Mouse (Mus musculus): Measurements from ENCODE around the gene Bcl2l1.

Gene Bcl2l1

GRCm38 (mm10) chr2:152808178-152808577 lies 23.4 kb downstream of the Bcl2l1 start:
- in situ Hi-C loops (cut with MboI; ENCODE audit: unreplicated experiment in 2 of 2), result loop anchor here in 1 of 2 experiments (25.0 kb wide), 1 partner anchor 821 kb away; the partner anchor contains the start of genes Fam110a and Slc52a3

- in situ Hi-C loops (cut with MboI; ENCODE audit: unreplicated experiment in 2 of 2), result loop anchor here in 1 of 2 experiments (25.0 kb wide), 1 partner anchor 819 kb away; the partner anchor contains the start of genes Fam110a and Slc52a3
These were observed 25.5 kb downstream of the Bcl2l1 start for GRCm38 (mm10) chr2:152806037-152806436.

DNA sequence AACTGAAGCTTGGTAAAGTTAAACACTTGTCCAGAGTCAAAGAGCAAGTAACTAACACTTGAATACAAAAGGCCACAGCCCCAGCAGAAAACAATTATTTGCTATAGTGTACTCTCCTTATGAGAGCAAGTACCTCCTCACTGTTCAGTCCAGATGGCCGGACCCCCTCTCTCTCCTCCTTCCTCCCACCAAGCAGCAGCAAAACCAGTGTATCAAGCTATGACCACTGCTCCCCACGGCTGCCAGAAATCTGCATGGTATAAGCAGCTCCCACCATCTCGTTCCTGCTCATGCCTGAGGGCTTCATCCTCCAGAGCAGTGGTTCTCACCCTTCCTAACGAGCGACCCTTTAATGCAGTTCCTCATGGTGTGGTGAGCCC lies 26.4 kb downstream of the Bcl2l1 start:
- in situ Hi-C loops (cut with MboI; ENCODE audit: unreplicated experiment in 2 of 2), result loop anchor here in 1 of 2 experiments (25.0 kb wide), 1 partner anchor 818 kb away; the partner anchor contains the start of genes Fam110a and Slc52a3

DNA sequence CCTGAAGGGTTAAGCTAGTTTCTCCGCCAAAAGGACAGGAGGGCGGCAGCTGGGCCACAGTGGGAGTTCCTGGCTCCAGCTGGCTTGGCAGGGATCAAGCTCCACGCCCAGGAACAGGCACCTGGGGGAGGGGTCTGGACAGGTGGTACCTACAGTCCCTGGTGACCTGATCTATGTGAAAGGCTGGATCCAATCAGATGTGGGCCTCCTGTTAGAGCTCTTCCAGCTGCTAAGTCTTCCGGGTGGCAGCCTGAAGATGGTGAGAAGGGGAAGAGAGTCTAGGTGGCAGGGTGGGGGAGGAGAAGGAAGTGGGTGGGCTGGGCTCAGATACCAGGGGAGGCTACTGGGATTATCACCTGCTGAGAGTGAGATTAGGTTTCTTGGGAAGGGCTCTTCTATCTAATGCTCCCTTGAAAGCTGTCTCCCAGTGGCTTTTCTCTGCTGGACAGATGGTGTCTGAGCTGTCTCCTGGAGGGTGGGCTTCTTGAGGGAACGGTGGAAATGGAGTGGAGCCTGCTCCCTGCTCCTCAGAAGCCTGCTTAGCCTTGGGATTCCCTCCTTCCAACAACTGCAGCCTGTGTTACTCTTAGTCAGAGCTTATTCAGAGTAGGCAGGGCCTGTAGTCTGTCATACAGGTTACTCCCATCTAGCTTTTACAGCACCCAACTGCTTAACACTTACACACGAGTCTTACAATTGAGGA lies 27.0 kb downstream of the Bcl2l1 start:
- in situ Hi-C loops (cut with MboI; ENCODE audit: unreplicated experiment in 2 of 2), result loop anchor here in 1 of 2 experiments (25.0 kb wide), 1 partner anchor 817 kb away; the partner anchor contains the start of genes Fam110a and Slc52a3

DNA sequence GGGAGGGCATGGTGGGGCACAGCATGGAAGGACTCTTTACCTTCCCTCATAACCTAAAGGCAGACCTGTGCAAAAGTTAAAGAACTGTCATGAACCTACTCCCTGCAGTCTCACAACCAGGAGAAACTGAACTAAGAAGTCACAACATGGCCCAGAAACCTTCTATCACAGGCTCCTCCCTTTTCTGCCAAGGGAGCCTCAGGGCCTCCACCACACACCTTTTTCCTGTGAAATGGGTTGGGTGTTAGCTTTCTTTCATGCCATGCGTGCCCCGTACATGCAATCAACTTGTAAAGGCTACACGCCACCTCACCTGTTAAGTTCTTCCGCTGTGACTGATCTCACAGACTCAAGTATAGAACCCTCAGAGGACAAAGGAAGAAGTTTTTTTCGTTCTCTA lies 28.4 kb downstream of the Bcl2l1 start:
- in situ Hi-C loops (cut with MboI; ENCODE audit: unreplicated experiment in 2 of 2), result loop anchor here in 1 of 2 experiments (25.0 kb wide), 1 partner anchor 816 kb away; the partner anchor contains the start of genes Fam110a and Slc52a3

DNA sequence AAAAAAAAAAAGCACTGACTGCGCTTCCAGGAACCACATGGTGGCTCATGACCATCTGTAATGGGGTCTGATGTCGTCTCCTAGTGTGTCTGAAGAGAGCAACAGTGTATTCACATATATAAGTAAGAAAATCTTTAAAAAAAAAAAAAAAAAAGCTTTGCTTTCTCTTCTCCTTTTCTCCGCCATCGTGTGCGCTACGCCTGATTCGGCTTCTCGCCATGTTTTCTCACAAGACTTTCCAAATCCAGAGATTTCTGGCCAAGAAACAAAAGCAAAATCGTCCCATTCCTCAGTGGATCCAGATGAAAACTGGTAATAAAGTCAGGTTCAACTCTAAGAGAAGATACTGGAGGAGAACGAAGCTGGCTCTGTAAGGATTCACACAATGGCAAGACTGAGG lies 29.2 kb downstream of the Bcl2l1 start:
- in situ Hi-C loops (cut with MboI; ENCODE audit: unreplicated experiment in 2 of 2), result loop anchor here in 1 of 2 experiments (25.0 kb wide), 1 partner anchor 815 kb away; the partner anchor contains the start of genes Fam110a and Slc52a3

DNA sequence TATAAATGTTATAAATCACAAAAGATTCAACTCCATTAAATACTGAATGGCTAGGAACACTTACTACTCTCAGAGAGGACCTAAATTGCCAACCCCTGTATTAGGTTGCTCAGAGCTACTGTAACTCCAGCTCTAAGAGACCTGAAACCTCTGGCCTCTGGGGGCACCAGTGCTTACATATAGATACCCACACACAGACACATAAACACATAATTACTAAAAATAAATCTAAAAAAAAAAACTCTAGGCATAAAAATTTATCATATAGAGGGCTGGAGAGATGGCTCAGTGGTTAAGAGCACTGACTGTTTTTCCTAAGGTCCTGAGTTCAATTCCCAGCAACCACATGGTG lies 30.8 kb downstream of the Bcl2l1 start:
- in situ Hi-C loops (cut with MboI; ENCODE audit: unreplicated experiment in 2 of 2), result loop anchor here in 1 of 2 experiments (25.0 kb wide), 1 partner anchor 813 kb away; the partner anchor contains the start of genes Fam110a and Slc52a3

DNA sequence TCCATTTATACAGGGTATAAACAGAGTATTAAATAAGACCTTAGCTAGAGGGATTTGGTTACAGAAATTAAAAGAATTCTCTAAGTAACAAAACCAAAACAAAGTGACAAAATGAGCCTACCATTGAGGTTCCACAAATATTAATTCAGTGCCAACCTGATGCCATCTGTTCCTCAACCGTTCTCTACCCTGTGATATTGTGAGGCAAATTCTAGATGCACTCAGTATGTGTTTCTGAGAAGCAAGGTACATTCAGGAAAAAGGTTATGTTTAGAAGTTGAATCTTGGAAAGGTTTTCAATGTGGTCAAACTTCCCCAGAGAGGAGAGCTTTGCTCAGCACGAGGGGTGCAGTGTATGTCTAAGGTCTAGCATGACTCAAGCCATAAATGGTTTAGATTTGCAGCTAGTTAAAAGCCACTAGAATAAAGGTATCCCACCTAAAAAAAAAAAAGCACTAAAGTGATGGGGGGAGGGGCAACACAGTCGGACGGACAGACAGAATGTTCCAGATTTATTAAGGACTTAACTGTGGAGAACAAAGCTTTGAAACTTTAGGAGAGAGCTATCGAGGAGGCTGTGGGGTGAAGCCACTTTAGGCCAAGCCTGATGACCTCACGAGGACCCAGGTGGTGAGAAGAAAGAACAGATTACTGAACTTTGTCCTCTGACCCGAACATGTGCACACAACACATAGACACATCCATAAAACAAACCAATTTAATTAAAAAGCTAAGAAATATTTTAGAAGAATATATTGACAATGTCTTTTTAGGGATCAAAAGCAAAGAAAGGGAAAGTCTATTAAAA lies 31.4 kb downstream of the Bcl2l1 start:
- in situ Hi-C loops (cut with MboI; ENCODE audit: unreplicated experiment in 2 of 2), result loop anchor here in 1 of 2 experiments (25.0 kb wide), 1 partner anchor 813 kb away; the partner anchor contains the start of genes Fam110a and Slc52a3

GRCm38 (mm10) chr2:152797589-152797988 lies 33.9 kb downstream of the Bcl2l1 start:
- in situ Hi-C loops (cut with MboI; ENCODE audit: unreplicated experiment in 2 of 2), result no loop called here

DNA sequence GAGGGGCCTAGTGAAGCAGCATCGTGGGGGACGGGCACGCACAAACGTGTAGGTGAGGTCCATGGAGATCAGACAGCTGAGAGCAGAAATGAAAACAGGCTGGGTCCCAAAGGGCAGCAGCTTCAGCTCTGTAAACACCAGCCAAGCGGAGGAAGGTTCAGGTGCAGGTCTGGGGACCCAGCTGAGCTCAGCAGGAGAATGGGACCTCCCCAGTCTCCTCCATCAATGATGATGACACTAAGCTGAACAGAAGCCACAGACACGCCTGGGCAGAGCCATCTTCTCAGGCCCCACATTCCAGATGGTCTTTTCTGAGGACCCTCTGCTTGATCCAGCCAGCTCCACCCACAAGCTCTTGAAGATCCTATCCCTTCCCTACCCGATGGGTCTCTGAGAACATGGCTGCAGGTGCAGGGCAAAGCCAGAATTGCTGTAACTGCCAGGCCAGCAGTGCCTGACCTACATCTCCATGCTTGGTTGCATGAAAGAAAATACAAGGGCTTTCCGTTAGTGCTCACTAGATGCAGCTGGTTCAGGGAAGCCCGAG lies 37.2 kb downstream of the Bcl2l1 start:
- in situ Hi-C loops (cut with MboI; ENCODE audit: unreplicated experiment in 2 of 2), result loop anchor here in 1 of 2 experiments (5.0 kb wide), 1 partner anchor 33 kb away; no protein-coding TSS in a partner anchor

- in situ Hi-C loops (cut with MboI; ENCODE audit: unreplicated experiment in 2 of 2), result loop anchor here in 1 of 2 experiments (5.0 kb wide), 1 partner anchor 34 kb away; no protein-coding TSS in a partner anchor
These were observed 38.1 kb downstream of the Bcl2l1 start for GRCm38 (mm10) chr2:152793381-152793780.

- in situ Hi-C loops (cut with MboI; ENCODE audit: unreplicated experiment in 2 of 2), result loop anchor here in 1 of 2 experiments (5.0 kb wide), 1 partner anchor 35 kb away; no protein-coding TSS in a partner anchor
These were observed 39.1 kb downstream of the Bcl2l1 start for GRCm38 (mm10) chr2:152792461-152792860.

GRCm38 (mm10) chr2:152789591-152789999 lies 41.9 kb downstream of the Bcl2l1 start:
- in situ Hi-C loops (cut with MboI; ENCODE audit: unreplicated experiment in 2 of 2), result no loop called here

GRCm38 (mm10) chr2:152788892-152789421 lies 42.6 kb downstream of the Bcl2l1 start:
- in situ Hi-C loops (cut with MboI; ENCODE audit: unreplicated experiment in 2 of 2), result no loop called here

- in situ Hi-C loops (cut with MboI; ENCODE audit: unreplicated experiment in 2 of 2), result no loop called here
These were observed 44.0 kb downstream of the Bcl2l1 start for GRCm38 (mm10) chr2:152787543-152787942.

DNA sequence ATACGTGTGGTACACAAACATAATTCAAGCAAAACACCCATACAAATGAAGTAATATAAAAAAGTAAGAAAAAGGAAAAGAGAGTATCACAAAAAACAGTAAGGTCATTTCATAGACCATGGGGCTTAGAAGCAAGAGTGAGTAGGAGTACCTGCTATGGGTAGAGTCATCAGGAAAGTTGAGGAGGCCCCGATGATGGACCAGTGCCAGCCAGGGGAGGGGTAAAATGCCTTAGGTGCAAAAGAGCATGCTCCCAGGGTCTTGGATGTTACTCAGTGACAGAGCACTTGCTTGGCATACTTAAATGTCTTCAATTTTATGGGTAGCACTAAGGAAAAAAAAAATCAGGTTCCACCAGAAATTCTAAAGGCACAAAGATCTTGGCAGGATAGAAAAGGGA lies 44.4 kb downstream of the Bcl2l1 start:
- in situ Hi-C loops (cut with MboI; ENCODE audit: unreplicated experiment in 2 of 2), result no loop called here

DNA sequence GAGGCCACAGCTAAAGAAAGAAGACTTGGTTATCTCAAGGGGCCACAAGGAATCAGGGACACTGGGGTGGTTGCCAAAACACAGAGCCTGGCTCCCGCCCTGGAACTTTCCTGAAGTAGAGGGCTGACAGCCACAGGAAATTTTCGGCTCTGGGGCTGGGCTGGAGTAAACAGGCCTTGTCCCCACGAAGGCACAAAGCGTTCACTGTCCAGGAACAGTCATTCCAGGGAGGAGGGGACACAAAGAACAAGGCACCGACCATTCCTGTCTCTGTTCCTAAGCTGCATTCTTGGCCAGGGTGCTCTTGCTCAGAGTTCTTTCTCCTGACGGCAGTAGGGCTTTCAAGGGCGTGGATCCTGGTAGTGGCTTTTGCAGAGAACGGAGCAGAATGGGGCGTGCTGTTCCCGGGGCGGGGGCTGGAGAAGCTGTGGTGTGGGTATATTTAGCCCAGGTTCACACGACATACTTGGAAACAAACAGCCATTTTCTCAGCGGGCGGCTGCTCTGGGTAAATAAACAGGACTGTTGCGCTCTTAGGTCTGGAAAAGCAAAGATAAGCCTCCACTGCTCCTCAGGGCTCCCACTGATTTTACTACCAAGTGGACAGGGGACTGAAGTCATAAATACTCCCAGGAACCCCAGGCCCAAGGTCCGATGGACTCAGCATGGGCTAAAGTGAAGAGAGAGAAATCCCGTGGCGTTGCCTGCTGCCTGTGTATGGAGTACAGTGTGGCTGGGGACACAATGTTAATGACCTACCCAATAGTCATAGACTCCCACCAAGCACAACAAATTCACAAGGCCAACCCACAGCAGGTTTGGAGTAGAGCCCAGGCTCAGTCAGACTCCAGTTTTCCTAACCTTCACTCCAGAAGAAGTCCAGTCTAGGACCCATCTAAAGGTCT lies 45.8 kb downstream of the Bcl2l1 start:
- in situ Hi-C loops (cut with MboI; ENCODE audit: unreplicated experiment in 2 of 2), result no loop called here

DNA sequence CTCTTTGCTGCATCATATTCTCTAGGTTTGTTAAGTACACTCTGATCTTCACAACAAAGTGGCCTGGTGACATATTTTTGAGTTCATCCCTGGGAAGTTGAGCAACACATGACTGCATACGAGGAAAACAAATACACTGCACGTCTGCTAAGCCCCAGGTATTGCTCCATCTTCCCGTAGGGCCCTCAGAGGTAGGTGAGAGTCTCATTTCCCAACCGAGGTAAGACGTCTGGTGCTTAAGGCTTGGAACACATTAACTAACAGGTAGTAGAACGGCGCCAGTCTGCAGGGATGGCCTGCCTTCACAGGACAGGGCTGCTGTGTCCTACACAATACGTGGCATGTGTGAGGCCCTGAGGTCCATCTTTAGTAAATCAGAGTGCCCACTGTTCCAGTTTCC lies 46.9 kb downstream of the Bcl2l1 start:
- in situ Hi-C loops (cut with MboI; ENCODE audit: unreplicated experiment in 2 of 2), result no loop called here

DNA sequence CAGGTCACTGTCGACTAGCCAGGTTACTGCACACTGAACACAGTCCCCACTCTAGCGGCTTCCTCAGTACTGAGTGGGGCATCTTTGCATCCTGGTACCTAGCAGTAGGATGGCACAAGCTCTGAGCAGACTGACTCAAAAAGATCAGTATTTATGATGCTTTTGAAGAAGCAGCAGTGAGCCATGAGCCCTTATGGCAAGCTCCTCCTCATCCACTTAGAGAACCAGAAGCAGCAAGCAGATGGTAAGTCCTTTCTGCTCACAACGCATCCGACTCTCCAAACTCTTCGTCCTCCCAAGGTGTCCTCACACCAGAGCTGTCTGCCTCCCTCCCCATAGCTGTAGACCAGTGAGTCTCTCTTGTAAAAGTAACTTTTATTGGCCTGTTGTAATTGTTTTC lies 48.3 kb downstream of the Bcl2l1 start:
- in situ Hi-C loops (cut with MboI; ENCODE audit: unreplicated experiment in 2 of 2), result no loop called here
